Mouse (Mus musculus) urinary bladder, postnatal 10 days (tissue): ENCODE data around the gene Selp.

ENCODE experiments used
- DNase-seq: peaks from one replicate; pipeline ENCODE4 v3.0.0; 2022; ENCODE audit warnings: low spot score

Gene Selp

GRCm38 (mm10) chr1:164178429-164178828 lies 63.4 kb downstream of the Selp start:
- no peak for DNase-seq

GRCm38 (mm10) chr1:164184142-164184870 lies 69.2 kb downstream of the Selp start:
- DNase-seq, result no peak

GRCm38 (mm10) chr1:164184871-164185223 lies 69.8 kb downstream of the Selp start:
- DNase-seq, result no peak

- no peak for DNase-seq
These were observed 70.3 kb downstream of the Selp start for GRCm38 (mm10) chr1:164185316-164185715.

GRCm38 (mm10) chr1:164187002-164187560 lies 72.0 kb downstream of the Selp start:
- DNase-seq, result no peak

GRCm38 (mm10) chr1:164199551-164199950 lies 84.5 kb downstream of the Selp start:
- DNase-seq, result no peak
